Mouse (Mus musculus): Measurements from ENCODE around the gene Fcho2.

Gene Fcho2

DNA sequence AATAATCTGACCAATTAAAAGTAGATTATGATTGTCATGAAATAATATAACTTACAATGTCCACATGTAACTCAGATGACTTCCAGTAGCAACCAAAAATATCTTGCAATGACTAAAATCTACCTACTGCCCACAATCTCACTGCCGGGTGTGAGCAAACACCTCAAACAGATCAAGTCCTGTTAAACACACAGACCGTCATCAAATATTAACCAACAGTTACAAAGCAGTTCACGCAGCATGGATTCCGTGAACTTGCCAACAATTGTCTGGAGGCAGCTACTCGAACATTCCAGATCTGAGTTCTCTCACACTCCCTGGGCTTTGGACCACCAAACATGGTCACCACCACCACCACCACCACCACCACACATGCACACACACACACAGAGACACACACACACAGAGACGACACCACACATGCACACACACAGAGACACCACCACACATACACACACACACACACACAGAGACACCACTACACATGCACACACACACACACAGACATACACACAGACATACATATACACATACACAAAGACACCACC, 99.7 kb downstream of the Fcho2 start:
- CTCF ChIA-PET, result no interaction called here

DNA sequence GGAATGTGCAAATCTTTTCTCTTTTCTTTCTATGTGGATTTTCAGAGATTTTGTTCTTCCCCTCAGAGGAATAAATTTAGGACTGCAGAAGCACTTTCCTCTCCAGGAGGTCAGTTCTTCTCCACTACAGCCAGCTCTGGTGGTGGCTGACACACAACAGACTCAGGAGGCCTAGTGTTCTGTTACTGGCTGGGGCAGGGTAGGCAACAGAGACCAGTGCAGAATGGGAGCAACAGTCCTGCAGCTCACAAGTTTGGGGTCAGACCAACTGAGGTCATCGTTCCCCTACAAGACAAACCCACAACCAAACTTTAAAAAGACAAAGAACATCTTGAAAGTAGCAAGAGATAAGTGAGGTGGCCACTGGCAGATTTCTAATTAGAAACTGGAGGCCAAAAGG, 104.6 kb downstream of the Fcho2 start:
- CTCF ChIA-PET, result no interaction called here

DNA sequence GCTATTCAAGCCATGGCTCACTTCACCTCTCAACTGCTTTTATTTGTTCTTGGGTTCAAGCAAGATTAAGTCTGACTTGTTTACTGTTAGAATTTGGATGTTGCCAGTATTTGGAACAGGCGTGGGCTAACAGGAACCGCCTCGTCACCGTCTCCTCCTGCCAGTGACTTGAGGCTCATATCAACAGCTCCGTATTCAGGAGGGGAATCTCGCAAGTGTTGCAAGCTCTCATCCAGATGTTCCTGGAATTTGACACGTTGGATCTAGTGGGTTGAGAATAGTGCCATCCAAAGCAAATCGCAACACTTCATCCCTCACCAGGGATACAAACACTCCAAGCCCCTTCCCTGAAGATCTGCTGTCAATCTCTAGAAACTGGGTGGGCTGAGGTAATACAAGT, 105.0 kb downstream of the Fcho2 start:
- CTCF ChIA-PET, result no interaction called here

DNA sequence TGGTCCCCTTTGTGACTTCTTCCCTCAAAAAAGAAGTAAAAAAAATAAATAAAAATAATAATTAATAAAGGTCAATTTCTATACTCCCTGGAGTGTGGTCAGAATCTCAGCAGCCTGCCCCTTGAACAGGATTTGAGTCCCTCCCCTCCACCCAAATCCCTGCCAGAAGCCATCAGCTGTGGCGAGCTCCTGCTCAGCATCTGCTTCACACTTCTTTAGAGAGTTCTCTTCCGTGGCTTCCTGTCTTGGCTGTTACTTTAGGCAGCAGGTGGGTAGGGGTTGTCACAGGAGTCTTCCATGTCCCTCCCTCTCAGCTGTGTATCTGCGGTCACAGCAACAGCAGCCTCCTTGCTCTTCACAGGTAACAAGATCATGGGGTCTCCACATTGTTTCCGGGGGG, 109.7 kb downstream of the Fcho2 start:
- CTCF ChIA-PET, result no interaction called here

DNA sequence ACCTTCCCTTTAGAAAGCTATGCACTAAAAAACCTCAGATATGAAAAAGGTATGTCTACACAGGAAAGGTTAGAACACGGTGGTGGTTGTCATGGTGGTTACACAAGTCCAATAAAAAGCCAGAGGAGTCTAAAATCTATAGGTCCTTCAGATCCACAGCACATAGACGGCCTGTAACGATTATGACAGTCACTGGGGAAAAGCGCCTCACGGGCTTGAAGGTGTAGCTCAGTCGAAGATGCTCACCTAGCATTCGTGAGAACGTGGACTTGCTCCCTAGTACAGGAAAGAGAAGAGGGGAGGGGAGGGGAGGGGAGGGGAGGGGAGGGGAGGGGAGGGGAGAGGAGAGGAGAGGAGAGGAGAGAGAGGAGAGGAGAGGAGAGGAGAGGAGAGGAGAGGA, 111.5 kb downstream of the Fcho2 start:
- CTCF ChIA-PET, result no interaction called here

DNA sequence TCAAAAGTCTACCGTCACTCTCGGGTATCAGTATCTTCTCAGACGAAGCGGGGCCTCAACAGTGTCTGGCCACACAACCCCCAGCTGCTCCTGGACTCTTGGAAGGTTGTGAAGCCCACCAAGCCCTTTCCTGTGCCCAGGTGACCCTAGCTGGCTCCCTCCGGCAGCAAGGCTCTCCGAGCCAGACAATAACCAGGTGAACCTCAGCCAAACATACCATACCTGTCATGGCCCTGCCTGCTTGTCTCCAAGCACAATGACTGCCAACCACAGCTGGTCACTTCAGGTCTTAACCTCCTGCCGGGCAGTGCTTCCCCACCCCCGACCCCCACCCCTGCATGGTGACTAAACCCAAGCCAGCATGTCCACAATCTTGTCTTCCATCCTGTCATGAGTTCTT, 112.9 kb downstream of the Fcho2 start:
- CTCF ChIA-PET, result no interaction called here

DNA sequence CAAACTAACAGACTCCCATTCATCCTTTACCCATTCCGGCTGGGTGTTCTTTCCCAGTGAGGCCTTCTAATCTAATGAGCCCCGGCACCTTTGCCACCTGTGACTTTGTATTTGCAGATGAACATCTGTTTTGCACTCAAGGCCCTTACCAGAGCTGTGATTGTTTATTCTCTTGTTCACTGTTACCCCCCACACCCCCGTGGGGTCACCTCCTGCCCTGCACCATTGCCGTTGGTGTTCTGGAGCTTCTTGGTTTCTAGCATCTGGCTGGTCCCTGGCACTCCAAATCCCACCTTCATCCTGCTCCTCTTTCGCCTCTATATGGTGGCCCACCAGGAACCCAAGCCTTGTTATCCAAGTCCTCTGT, 114.0 kb downstream of the Fcho2 start:
- CTCF ChIA-PET, result no interaction called here

DNA sequence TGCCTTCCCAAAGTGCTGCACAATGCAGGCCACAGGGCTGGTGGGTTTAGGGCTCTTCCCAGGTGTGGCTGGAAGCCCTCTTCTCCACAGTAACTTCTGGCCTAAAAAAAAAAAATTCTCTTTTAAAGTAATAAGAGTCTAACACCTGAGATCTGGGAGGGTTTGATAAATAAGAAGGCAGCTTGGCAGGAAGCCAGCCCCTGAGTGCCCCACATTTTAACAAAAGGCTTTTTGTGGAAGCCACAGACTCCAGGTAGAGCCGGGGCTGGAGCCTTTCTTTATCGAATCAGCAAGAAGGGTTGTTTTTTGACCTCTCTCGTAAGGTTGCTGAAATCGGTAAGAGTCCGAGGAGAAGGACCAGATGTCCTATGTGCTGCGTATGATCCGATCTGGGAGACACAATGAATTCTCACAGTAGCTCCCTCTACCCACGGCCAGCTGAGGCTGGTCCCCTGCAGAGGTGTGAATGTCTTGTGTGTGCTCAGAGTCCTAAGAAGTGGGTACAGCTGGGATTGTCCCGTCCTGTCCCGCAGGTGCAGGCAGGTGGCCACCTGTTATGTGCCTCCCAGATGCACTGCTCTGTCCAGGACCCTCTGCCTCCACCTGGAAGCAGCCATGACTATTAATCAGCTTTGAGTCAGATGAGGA, 114.5 kb downstream of the Fcho2 start:
- CTCF ChIA-PET, result no interaction called here

DNA sequence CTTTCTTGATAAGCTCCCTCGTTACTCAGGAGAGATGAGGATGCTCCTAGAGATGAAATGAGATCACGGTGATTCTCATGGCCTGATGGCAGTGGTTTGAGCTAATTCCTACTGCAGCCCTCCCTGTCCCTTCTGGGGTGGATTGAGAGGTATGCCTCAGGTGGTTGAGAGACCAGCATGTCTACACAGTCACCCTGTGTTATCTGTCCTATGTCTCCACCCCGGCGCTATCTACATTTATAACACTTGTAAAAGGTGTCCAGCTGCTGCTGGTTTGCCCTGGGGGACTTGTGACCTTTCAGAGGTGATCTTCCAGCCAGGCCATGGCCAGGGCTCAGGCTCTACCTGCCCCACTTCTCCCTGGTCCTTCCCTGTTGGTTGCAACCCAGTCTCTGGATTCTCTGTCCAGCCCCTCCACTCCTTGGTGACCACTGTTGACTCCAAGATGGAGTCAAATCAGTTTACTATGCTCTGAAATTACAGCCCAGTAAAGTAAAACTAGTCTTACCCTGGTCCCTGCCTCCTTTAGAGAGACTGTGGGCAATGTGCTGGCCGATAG, 115.2 kb downstream of the Fcho2 start:
- CTCF ChIA-PET, result no interaction called here

DNA sequence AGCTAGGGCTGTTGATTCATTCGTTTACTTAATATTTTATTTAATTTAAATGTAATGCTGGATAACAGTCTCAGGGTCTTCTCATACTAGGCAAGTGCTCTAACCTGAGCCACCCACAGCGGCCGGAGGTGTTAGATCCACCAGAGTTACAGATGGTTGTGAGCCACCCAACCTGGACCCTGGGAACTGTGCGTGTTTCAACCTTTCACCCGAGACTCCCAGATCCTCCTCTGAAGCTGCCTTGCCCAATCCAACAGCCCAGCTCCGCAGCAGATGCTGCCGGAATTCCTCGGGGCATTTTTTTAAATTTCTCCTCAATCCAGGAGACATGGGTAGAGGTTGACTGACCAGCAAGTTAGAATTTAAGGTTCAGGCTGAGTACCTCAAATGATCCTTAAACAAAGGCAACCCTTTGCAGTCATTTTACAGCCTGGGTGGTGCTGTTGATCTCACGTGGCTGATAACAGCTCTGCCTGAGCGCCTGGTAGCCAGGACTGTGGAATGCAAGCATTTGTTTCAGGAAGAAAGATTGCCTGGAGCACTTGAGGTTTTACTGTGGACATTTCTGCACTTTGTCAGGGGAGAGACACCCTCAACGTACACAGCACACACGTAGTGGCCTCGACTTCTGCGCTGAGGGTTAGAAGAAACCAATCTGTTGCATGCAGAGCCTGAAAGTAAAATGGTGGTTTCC, 116.1 kb downstream of the Fcho2 start:
- CTCF ChIA-PET, result no interaction called here

DNA sequence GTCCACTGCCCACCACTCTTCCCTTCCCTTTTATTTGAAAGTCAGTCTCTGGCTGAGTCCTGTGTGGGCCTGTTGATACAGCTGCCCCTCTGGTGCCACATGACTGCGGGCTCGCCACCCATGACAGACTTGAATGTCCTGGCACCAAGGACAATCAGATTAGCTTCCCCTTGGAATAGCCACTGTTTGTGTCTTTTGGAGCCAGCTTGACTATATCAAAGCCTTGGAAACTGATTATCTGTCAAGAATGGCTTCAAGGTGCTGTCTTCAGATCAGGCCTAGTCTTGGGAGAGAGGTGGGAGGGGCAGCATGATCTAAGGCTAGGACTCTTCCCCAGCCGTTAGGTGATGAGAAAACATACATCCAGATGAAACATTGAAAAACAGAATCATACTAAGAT, 118.5 kb downstream of the Fcho2 start:
- CTCF ChIA-PET, result no interaction called here

DNA sequence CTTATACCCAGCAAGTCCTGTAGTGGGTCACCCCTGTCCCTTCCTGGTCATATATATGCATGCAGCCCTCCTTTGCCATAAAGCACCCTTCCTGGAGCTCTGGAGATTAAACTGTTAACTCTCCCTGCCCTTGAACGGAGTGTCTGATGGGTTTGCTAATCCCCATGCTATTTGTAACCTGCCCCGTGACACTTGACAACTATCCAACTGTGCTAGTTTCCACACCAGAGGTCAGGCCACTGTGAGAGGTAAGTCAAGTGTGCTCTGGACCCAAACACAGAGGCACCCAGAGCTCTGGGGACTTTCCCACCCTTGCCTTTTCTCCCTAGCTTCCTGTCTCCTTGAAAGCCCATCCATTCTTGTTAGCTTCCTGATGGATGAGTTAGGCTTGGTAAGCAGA, 119.7 kb downstream of the Fcho2 start:
- CTCF ChIA-PET, result interaction anchor here (0.6 kb wide), 1 partner anchor 12 kb away, joined by 6 read pairs; no protein-coding TSS in a partner anchor

DNA sequence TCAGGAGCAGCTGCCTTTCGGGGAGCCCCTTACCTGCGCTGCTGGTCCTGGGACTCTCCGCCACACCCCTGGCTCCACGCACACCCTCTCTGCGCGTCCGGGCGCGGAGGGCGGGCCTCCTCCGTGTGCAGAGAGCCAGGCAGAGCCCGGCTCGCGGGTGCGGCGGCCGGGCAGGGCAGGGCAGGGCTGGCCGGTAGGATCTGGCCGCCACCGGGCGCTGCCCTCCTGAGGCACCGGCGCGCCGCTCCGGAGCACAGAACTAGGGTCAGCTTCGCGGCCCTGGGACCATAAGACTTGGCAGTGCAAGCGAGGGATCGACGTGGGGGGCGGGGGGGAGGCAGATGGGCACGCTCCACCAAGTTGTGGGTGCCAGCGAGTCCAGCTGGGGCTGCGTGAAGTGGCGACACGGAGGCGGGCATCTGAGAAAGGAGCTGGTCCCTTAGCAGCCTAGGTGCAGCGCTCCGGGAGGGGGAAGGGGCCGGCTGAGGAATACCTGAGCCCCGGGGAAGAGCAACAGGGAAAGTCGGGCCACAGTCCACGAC, 120.4 kb downstream of the Fcho2 start, which contains the start of gene Tmem171:
TSS of gene Tmem171 (minus strand) at position 62 of the 542 bp plus-strand sequence.
- CTCF ChIA-PET, result no interaction called here

DNA sequence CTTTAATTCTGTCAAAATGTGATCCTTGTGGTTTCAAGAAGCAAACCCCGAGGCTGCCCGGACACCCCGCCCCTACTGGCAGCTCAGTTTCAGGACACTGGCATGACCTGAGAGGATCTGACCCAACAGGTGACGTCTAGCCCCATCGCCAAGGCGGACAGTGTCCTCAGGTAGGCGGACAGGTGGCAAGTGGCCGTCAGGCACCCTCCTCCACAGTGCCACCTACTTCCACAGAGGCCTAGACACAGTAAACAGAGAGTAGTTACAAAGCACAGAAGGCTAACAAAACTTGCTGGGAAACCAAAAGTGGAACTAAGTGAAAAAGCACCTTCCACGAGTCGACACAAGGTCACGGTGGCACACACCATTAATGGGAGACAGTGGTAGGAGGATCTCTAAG, 121.9 kb downstream of the Fcho2 start:
- CTCF ChIA-PET, result no interaction called here

DNA sequence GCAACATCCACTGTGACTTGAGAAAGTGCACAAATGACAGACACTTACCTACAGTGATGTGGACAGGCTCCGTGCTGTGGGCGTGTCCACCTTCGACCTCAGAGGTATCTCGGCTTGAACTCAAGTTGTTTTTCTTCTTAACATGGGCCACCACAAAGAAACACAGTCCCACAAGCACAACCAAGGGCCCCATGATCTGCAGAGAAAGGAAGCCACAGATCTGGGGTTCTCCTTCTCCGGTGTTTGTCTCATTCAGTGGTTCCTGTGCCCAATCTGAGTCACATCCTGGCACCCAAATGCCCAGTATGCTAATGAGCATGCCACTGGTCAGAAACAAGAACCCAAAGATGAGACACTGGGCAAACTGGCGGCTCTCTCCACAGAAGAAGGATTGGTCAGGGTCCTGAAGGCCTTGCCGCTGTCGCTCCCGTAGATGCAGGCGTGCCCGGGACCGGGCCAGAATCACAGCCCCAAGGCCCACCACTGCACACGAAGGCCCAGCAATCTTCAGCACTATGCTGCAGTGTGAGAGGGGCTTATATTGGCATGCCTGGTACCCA, 123.2 kb downstream of the Fcho2 start:
- CTCF ChIA-PET, result no interaction called here

DNA sequence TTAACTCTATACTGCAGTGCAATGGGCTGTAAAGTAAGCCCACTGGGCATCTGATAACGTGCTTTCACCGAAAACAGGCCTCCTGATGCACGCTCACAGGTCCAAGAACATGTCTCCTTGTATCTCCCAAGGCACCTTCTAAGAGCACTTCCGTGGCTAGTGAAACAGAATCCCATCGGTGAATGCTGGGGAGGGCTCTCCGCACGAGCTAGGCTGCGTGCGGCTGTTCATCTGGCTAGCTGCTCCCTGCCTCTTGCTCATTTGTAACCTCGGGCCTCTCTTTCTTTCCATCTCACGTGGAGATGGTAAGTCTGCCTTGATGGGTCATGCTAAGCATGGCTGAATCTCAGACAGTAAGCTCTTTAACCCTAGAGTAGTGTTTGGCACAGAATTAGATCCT, 124.4 kb downstream of the Fcho2 start:
- CTCF ChIA-PET, result no interaction called here

DNA sequence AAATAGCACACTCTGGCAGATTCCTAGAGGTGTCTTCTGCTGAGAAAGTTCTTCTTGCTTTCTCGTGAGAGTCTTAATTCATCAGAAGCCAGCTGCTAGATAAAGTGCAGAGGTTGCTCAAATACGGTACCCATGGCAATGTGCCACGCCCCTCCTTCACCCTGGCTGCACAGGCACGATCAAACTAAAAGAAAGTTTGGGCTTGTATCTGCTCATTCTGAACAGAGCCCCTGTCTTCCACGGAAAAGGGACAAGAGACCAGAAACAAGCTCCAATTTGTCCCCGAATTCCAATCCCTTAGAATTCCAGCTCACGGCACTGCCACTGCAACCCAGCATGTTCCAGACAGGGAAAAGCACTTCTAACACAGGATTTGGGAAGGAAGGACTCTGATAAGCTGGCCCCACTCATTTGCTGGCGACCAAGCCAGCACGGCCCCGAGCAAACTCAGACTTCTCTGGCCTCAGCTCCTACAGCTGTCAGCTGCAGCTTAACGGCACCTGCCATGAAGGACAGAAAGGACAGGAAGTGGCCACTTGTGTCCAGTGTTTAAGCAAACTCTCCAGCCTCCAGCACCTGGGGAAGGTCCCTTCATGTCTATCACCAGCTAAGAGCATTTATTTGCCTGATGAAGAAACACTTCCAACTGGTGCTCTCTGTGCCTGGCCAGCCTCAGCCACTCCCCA, 125.5 kb downstream of the Fcho2 start:
- CTCF ChIA-PET, result no interaction called here

DNA sequence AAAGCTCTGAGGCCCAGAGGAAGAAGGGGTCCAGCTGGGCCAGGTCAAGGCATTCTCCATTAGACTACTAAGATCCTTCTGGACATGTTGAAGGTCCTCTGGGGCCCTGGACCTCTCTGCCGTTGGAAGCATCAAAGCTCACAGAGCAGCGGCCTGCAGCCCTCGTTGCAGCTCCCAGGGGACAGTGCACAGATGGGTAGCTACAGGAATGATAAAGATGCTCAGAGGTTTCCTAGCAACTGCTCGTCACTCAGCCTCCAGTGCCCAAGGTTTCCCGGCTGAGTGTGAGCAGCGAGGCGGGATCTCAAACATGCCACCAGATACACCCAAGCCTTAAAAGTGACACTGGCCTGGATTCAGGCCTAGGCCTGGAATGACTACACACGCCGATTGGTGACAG, 127.3 kb downstream of the Fcho2 start:
- CTCF ChIA-PET, result no interaction called here

DNA sequence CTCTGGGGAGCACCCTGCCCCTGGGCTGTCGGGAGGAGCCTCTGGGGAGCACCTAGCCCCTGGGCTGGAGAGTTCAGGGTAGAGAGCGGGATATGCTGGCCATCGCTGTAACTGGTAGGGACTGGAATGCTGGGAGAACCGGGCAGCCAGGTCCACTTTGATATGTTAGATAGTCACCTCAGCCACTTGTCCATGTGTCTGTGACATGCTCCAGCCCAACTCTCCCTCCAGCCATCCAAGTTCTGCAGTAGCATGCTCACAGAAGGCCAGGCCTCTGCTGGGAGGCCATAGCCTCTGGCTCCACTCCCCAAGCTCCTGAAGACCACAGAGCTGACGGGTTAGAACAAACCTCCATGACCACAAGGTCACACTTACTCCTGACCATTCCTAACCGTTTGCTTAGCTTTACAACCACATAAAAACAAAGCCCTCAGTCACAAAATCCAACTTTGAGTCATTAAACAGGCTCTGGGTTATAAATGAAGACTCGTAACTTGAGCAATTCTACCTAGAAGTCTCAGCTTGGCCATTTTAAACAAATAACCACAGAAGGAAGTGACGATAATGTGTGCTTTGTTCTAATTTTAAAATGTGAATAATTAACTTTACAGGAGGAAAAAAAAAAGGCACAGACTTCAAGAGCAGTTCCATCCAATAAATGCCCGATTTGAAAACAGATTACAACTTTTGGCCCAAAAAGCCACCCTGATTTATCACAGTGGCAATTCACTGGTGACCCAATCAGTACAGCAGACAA, 130.9 kb downstream of the Fcho2 start:
- CTCF ChIA-PET, result no interaction called here

DNA sequence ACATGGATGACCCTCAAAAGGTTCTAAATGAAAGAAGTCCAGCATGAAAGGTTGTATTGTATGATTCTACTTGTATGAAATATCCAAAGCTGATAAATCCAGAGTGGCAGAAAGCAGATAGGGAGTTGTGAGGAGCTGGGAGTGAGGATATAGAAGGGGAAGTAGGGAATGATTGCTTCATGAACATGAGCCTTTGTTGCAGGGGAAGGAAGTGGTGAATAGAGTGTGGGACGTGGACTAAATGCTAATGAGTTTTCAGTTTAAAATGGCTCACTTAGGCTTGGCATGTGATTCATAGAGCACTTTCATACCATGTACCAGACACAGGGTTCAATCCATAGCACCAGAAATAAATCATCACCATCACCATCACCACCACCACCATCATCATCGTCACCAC, 131.8 kb downstream of the Fcho2 start:
- CTCF ChIA-PET, result no interaction called here

DNA sequence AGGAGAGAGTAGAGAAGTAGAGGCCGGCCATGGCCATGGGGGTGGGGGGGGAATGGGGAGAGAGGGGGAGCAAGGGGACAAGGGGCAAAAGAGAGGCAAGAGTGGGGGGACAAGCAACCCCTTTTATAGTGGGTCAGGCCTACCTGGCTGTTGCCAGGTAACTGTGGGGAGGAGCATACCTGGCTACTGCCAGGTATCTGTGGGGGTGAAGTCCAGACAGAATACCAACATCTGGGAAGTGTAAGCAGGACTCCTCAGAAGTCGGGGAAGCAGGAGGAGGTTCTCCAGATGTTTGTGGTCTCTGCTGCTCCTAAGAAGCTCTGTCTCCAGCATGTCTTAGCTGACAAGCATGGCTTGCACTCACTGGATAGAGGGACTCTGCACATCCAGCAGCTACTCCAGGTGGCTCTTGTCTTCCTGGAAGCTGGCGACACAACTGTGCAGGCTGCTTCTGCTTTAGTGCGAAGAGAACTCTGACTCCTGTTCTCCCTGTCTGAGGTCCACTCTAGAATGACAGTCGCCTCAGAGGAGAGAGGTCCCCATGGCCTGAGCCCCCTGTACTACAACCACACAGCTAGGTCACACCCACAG, 134.7 kb downstream of the Fcho2 start:
- CTCF ChIA-PET, result no interaction called here

Data from spleen, embryonic (tissue).